Comparison of ENCODE assay signal across 8 mouse cellular contexts in genomic region chr15:84168170-84169161, GRCm38 (mm10). TPM values are rescaled to one million over a fixed set of nuclear protein-coding genes. Genes with fewer than 3 reads are reported as not detected.
DNase-seq lines count a peak whose midpoint lies in the region; ATAC-seq lines count a peak whose summit lies in the region.

No protein-coding gene starts in this region.

- H3K27me3 ChIP-seq in lung, embryonic 15.5 days: peaks cover 13% of the 10 kb centered on the region; the same call in 1 of the 2 replicates
- H3K27me3 ChIP-seq in neural tube, embryonic 12.5 days (replicated peaks): peaks cover 9% of the 10 kb centered on the region; the same call in 1 of the 2 replicates

- peak overlapping the region; percentile 99 for H3K4me2 ChIP-seq in lung, embryonic 15.5 days
- H3K4me2 ChIP-seq in neural tube, embryonic 12.5 days (replicated peaks): peak overlapping the region; percentile 98

- H3K9ac ChIP-seq in lung, embryonic 15.5 days: peak overlapping the region; percentile 44
- H3K9ac ChIP-seq in neural tube, embryonic 12.5 days: peak overlapping the region; percentile 62

- WGBS in lung, embryonic 15.5 days: 1% methylated on average over 28 of the region's 28 CpGs
- 2% methylated on average over 28 of the region's 28 CpGs for WGBS in neural tube, embryonic 12.5 days

- H3K27ac ChIP-seq in lung, embryonic 15.5 days: no peak overlapping the region
- no peak overlapping the region for H3K27ac ChIP-seq in neural tube, embryonic 12.5 days

- peak overlapping the region; percentile 53 for H3K4me3 ChIP-seq in lung, embryonic 15.5 days
- peak overlapping the region; percentile 58 for H3K4me3 ChIP-seq in neural tube, embryonic 12.5 days

- no peaks in the 10 kb centered on the region for H3K36me3 ChIP-seq in lung, embryonic 15.5 days
- no peaks in the 10 kb centered on the region for H3K36me3 ChIP-seq in neural tube, embryonic 12.5 days

- H3K4me1 ChIP-seq in lung, embryonic 15.5 days: peaks cover 22% of the 10 kb centered on the region
- H3K4me1 ChIP-seq in neural tube, embryonic 12.5 days: peaks cover 18% of the 10 kb centered on the region

- ATAC-seq in lung, embryonic 15.5 days (ENCODE audit: borderline replicate concordance, extremely low read depth, low FRiP score, low TSS enrichment): peak; percentile 29; the same call in 1 of the 2 replicates
- peak; percentile 67 for ATAC-seq in inflammation-experienced regulatory T-cells, adult 6 months
- ATAC-seq in neural tube, embryonic 12.5 days (ENCODE audit: low FRiP score, low read depth): peak; percentile 62

- H3K9me3 ChIP-seq in lung, embryonic 15.5 days: no peaks in the 10 kb centered on the region
- H3K9me3 ChIP-seq in neural tube, embryonic 12.5 days: no peaks in the 10 kb centered on the region

- DNase-seq in lung, postnatal 25 days (ENCODE audit: low spot score): no peak
- peak; percentile 74 for DNase-seq in cerebellum, adult 9-10 months
- DNase-seq in gastrocnemius, adult 18-20 months (ENCODE audit: low spot score): peak; percentile 45
- DNase-seq in liver: peak; percentile 63
- no peak for DNase-seq in spleen, adult 18-20 months

RNA-seq across cellular contexts. Expression of gene Pnpla3, which starts 0.8 kb away (rescaled TPM):
- 0.16 and 0.30 TPM in 2 replicates for polyA plus RNA-seq in lung, embryonic 15.5 days (2015; fragmentation: Nextera tagmentation; extraction: Ambion mirVana)
- total RNA-seq in gastrocnemius, adult 18-20 months (2021): 10 to 100 TPM in 1 of 2 experiments, 1 to 10 TPM in 1; 5.0 to 10.8 TPM
- polyA plus RNA-seq in inflammation-experienced regulatory T-cells, adult 6 months (2017; shearing (Covaris generic)): under 1 TPM in 1 of 3 experiments, not detected in 2; 0.61 TPM
- 2.6 and 3.4 TPM in 2 replicates for polyA plus RNA-seq in neural tube, embryonic 12.5 days (2016; fragmentation: Nextera tagmentation; extraction: Ambion mirVana)

RNA-seq across cellular contexts. Expression of gene Samm50, which starts 23.6 kb away (rescaled TPM):
- 108 and 111 TPM in 2 replicates for polyA plus RNA-seq in lung, embryonic 15.5 days (2015; fragmentation: Nextera tagmentation; extraction: Ambion mirVana)
- total RNA-seq in gastrocnemius, adult 18-20 months (2021): 100 to 1,000 TPM; 174 to 210 TPM
- 10 to 100 TPM; 31.9 to 49.9 (median 46.9) TPM for polyA plus RNA-seq in inflammation-experienced regulatory T-cells, adult 6 months (2017; shearing (Covaris generic))
- polyA plus RNA-seq in neural tube, embryonic 12.5 days (2016; fragmentation: Nextera tagmentation; extraction: Ambion mirVana): 90.5 and 91.7 TPM in 2 replicates

RNA-seq across cellular contexts. Expression of gene Pnpla5, which starts 45.5 kb away (rescaled TPM):
- polyA plus RNA-seq in lung, embryonic 15.5 days (2015; fragmentation: Nextera tagmentation; extraction: Ambion mirVana): not detected in 2 replicates
- total RNA-seq in gastrocnemius, adult 18-20 months (2021): under 1 TPM in 1 of 2 experiments, not detected in 1; 0.14 TPM
- not detected for polyA plus RNA-seq in inflammation-experienced regulatory T-cells, adult 6 months (2017; shearing (Covaris generic))
- not detected in 2 replicates for polyA plus RNA-seq in neural tube, embryonic 12.5 days (2016; fragmentation: Nextera tagmentation; extraction: Ambion mirVana)

Comparison
In these comparisons a context has a peak if more than half of its experiments do, and no peak if none do; other contexts are left out.
1. DNase-seq: peak in cerebellum, adult 9-10 months (single experiment), gastrocnemius, adult 18-20 months (single experiment) and liver (single experiment); none in lung, postnatal 25 days (single experiment) and spleen, adult 18-20 months (0 of 2).
2. Peak in every context shown above with its lines, with median percentiles within 50 percentile points of each other: ATAC-seq.